Mouse (Mus musculus): ENCODE data around the gene Macc1.

DNA sequence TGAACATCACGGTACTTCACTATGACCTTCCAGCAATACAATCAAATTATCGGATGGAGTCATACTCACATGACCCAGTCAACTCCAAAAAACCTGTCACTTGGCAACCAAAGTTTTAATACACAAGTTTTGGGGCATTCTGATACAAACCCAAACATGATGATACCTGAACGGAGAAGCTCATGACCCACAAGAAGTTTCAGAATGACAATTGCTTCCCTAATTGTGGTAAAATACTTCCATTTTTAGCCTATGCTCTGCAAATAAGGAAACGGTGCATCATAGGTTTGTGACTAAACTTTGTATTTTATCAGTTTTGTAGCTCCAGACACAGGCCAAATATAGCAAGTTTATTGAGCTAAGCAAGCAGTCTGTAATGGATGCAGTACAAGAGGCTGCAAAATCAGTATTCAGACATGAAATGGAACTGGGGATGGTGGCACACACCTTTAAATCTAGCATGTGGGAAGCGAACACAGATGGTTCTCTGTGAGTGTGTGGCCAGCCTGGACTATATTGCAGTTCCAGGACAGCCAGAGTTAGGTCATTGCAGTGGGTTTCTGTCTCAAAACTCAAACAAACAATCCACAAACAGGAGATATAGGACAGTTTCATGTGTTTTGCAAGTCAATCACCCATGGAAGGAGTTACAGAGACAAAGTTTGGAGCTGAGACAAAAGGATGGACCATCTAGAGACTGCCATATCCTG, 170.0 kb downstream of the Macc1 start:
- no peak for TF ChIP-seq CTCF (IDR thresholded peaks at IDR 0.05; ENCODE audit: extremely low read depth, insufficient read depth, insufficient read length, insufficient replicate concordance)
- TF ChIP-seq POLR2A (IDR thresholded peaks at IDR 0.05; ENCODE audit: low read depth, low read length) = no peak

All from spleen, adult 2 months (tissue).